Mouse (Mus musculus): ENCODE data around the gene Nfyb.

The Nfyb gene

GRCm38 (mm10) chr10:82763840-82764631 is at the start of gene Nfyb:
Gene Nfyb, minus strand, starts transcription at chr10:82764144.
- DNase-seq, result peak; percentile 95

- DNase-seq, result peak; percentile 77
Observed at GRCm38 (mm10) chr10:82811855-82812431, 48.0 kb upstream of the Nfyb start.

- no peak for DNase-seq
Observed at GRCm38 (mm10) chr10:82809352-82809751, 45.4 kb upstream of the Nfyb start.

- no peak for DNase-seq
Observed at GRCm38 (mm10) chr10:82808891-82809290, 44.9 kb upstream of the Nfyb start.

- DNase-seq, result no peak
Observed at GRCm38 (mm10) chr10:82808155-82808554, 44.2 kb upstream of the Nfyb start.

GRCm38 (mm10) chr10:82807238-82807637 is 43.3 kb upstream of the Nfyb start:
- DNase-seq, result no peak

- DNase-seq, result no peak
Observed at GRCm38 (mm10) chr10:82806414-82806813, 42.5 kb upstream of the Nfyb start.

- no peak for DNase-seq
Observed at GRCm38 (mm10) chr10:82805111-82805510, 41.2 kb upstream of the Nfyb start.

- no peak for DNase-seq
Observed at GRCm38 (mm10) chr10:82804396-82804795, 40.5 kb upstream of the Nfyb start.

- DNase-seq, result no peak
Observed at GRCm38 (mm10) chr10:82800094-82800493, 36.1 kb upstream of the Nfyb start.

- no peak for DNase-seq
Observed at GRCm38 (mm10) chr10:82798312-82798933, 34.5 kb upstream of the Nfyb start.

- DNase-seq, result no peak
Observed at GRCm38 (mm10) chr10:82797119-82797491, 33.2 kb upstream of the Nfyb start.

GRCm38 (mm10) chr10:82796471-82797118 is 32.7 kb upstream of the Nfyb start:
- no peak for DNase-seq

- no peak for DNase-seq
Observed at GRCm38 (mm10) chr10:82795767-82796166, 31.8 kb upstream of the Nfyb start.

GRCm38 (mm10) chr10:82795071-82795731 is 31.3 kb upstream of the Nfyb start:
- DNase-seq, result peak; percentile 72

- DNase-seq, result no peak
Observed at GRCm38 (mm10) chr10:82792311-82792710, 28.4 kb upstream of the Nfyb start.

- no peak for DNase-seq
Observed at GRCm38 (mm10) chr10:82791713-82792112, 27.8 kb upstream of the Nfyb start.

- DNase-seq, result no peak
Observed at GRCm38 (mm10) chr10:82790504-82790903, 26.6 kb upstream of the Nfyb start.

GRCm38 (mm10) chr10:82789181-82789580 is 25.2 kb upstream of the Nfyb start:
- DNase-seq, result no peak

- no peak for DNase-seq
Observed at GRCm38 (mm10) chr10:82782472-82782871, 18.5 kb upstream of the Nfyb start.

- no peak for DNase-seq
Observed at GRCm38 (mm10) chr10:82780816-82781215, 16.9 kb upstream of the Nfyb start.

- DNase-seq, result no peak
Observed at GRCm38 (mm10) chr10:82780322-82780721, 16.4 kb upstream of the Nfyb start.

- no peak for DNase-seq
Observed at GRCm38 (mm10) chr10:82779831-82780230, 15.9 kb upstream of the Nfyb start.

Measured in right cerebral cortex, postnatal 14 days (tissue).